Mouse (Mus musculus) adipocyte (in vitro differentiated cells): ENCODE measurements around the gene Fer1l5.

Source experiments
- DNase-seq: peaks from one replicate; pipeline ENCODE4 v3.0.0-alpha.2; 2016; ENCODE audit warnings: low spot score

Fer1l5 gene

GRCm38 (mm10) chr1:36371934-36372845 lies at the start of gene Fer1l5:
Gene Fer1l5, plus strand, starts transcription at chr1:36372291.
- DNase-seq, result no peak

GRCm38 (mm10) chr1:36323076-36323475 lies 49.0 kb upstream of the Fer1l5 start:
- DNase-seq, result no peak

GRCm38 (mm10) chr1:36323746-36324448 lies 48.2 kb upstream of the Fer1l5 start:
- peak; percentile 79 for DNase-seq

- DNase-seq, result peak; percentile 49
These were observed 46.2 kb upstream of the Fer1l5 start for GRCm38 (mm10) chr1:36325900-36326321.

GRCm38 (mm10) chr1:36326815-36327214 lies 45.3 kb upstream of the Fer1l5 start:
- DNase-seq, result no peak

- DNase-seq, result no peak
These were observed 40.3 kb upstream of the Fer1l5 start for GRCm38 (mm10) chr1:36331743-36332142.

- no peak for DNase-seq
These were observed 38.9 kb upstream of the Fer1l5 start for GRCm38 (mm10) chr1:36332955-36333887.

- DNase-seq, result no peak
These were observed 29.5 kb upstream of the Fer1l5 start for GRCm38 (mm10) chr1:36342547-36342946.

GRCm38 (mm10) chr1:36352351-36352750 lies 19.7 kb upstream of the Fer1l5 start:
- no peak for DNase-seq

- no peak for DNase-seq
These were observed 15.0 kb upstream of the Fer1l5 start for GRCm38 (mm10) chr1:36356955-36357695.

- DNase-seq, result no peak
These were observed 4.4 kb upstream of the Fer1l5 start for GRCm38 (mm10) chr1:36367698-36368097.

- DNase-seq, result peak; percentile 58
These were observed 3.8 kb upstream of the Fer1l5 start for GRCm38 (mm10) chr1:36368112-36368968.

- DNase-seq, result peak; percentile 87
These were observed 3.0 kb upstream of the Fer1l5 start, which contains the start of gene Kansl3 for GRCm38 (mm10) chr1:36368969-36369645. Gene Kansl3, minus strand, starts transcription at chr1:36369181.

GRCm38 (mm10) chr1:36370918-36371317 lies 1.2 kb upstream of the Fer1l5 start:
- DNase-seq, result peak; percentile 89

GRCm38 (mm10) chr1:36378880-36379279 lies 6.8 kb downstream of the Fer1l5 start:
- DNase-seq, result no peak

GRCm38 (mm10) chr1:36379582-36379981 lies 7.5 kb downstream of the Fer1l5 start:
- no peak for DNase-seq

GRCm38 (mm10) chr1:36397041-36397440 lies 24.9 kb downstream of the Fer1l5 start:
- no peak for DNase-seq

- DNase-seq, result no peak
These were observed 29.4 kb downstream of the Fer1l5 start for GRCm38 (mm10) chr1:36401509-36401908.

- DNase-seq, result no peak
These were observed 32.4 kb downstream of the Fer1l5 start for GRCm38 (mm10) chr1:36404531-36404930.

- DNase-seq, result no peak
These were observed 57.4 kb downstream of the Fer1l5 start for GRCm38 (mm10) chr1:36429511-36429910.
